Mouse (Mus musculus) layer of hippocampus, postnatal 25 days (tissue): ENCODE data around the gene Stat5b. TPM values are rescaled to one million over a fixed set of nuclear protein-coding genes. Genes with fewer than 3 reads are reported as not detected.

Experiments
- DNase-seq, 2 experiments: peaks; one replicate each; pipeline ENCODE4 v3.0.0; 2022; ENCODE audit warnings: mixed read lengths in 2 of 2, low spot score in 1 of 2; ENCODE audit errors: extremely low spot score in 1 of 2
- total RNA-seq, 2 experiments: library from RNA; stranded (reverse); gene quantifications; 2 replicates each; pipeline ENCODE4 v1.2.3; 2021

Stat5b gene
- total RNA-seq, 2 experiments from 2014 or later: 11.5 to 11.7 TPM

DNA sequence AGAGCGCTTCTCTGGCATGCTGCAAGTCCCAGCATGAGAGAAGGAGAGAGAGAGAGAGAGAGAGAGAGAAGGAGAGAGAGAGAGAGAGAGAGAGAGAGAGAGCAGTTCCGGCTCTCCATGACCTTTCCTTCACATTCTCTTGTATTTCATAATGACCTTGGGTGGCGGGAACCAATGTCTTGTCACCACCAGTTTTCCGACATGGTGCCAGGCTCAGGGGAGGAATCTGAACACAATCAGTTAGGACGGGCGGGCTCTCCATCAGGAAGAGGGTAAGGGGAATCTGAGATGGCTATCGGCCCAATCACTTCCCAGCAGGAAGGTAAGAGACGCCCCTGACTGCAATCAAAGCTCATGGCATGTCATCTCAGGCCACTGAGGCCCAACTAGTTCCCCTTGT, 70.3 kb downstream of the Stat5b start:
- DNase-seq: no peak

- DNase-seq: no peak
Measured at GRCm38 (mm10) chr11:100778069-100778468, 72.5 kb downstream of the Stat5b start.

GRCm38 (mm10) chr11:100775921-100776320, 74.6 kb downstream of the Stat5b start:
- DNase-seq: no peak

GRCm38 (mm10) chr11:100774261-100774660, 76.3 kb downstream of the Stat5b start:
- DNase-seq: no peak

- peak; percentile 32 to 65 for DNase-seq
Measured at GRCm38 (mm10) chr11:100770646-100771408, 79.7 kb downstream of the Stat5b start, which contains the start of gene Ghdc. Gene Ghdc (minus strand): TSS chr11:100770957.

GRCm38 (mm10) chr11:100769980-100770379, 80.5 kb downstream of the Stat5b start:
- no peak for DNase-seq

GRCm38 (mm10) chr11:100767871-100768270, 82.7 kb downstream of the Stat5b start:
- DNase-seq: no peak

DNA sequence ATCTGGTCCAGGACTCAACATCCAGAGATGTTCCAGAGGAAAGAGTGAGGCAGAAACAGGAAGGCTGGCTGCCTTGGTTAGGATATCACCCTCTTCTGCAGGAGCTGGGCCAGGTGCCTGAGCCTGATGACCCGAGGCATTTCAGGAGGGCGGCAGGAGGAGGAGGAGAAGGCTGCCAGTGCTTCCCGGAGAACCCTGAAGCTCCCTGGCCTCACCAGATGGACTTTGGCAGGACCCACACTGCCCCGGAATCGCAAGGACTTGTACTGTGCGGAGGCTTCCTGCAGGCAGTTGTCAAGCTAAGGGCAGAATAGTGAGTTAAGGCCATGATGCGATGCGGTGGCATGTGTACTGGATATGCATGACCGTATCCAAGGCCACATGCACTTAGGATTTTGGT, 83.8 kb downstream of the Stat5b start:
- DNase-seq: no peak

GRCm38 (mm10) chr11:100762831-100763230, 87.7 kb downstream of the Stat5b start, which contains the start of gene Hcrt:
Gene Hcrt (minus strand): TSS chr11:100762931.
- no peak for DNase-seq

DNA sequence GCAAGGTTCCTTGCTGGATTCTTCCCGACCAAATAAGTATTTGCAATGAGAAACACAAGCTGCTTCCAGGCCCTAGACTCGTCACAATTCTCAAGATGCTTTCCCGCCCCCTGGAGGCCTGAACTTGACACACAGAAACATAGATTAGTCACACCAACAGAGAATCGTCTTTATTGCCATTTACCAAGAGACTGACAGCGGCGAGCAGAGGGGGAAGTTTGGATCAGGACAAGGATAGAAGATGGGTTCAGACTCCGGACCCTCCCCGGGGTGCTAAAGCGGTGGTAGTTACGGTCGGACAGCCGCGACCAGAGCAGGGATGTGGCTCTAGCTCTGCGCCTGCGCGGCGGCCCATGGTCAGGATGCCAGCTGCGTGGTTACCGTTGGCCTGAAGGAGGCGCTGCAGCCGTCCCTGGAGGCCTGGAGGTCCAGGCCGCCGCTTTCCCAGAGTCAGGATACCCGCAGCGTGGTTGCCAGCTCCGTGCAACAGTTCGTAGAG, 88.9 kb downstream of the Stat5b start:
- peak; percentile 87 for DNase-seq

- peak; percentile 48 to 70 for DNase-seq
Measured at GRCm38 (mm10) chr11:100759611-100760233, 90.8 kb downstream of the Stat5b start, which contains the start of gene Kcnh4. Gene Kcnh4 (minus strand): TSS chr11:100759942.

GRCm38 (mm10) chr11:100758707-100759610, 91.6 kb downstream of the Stat5b start:
- peak in 1 of 2 experiments; percentile 28 for DNase-seq

GRCm38 (mm10) chr11:100757566-100757965, 93.0 kb downstream of the Stat5b start:
- no peak for DNase-seq

DNA sequence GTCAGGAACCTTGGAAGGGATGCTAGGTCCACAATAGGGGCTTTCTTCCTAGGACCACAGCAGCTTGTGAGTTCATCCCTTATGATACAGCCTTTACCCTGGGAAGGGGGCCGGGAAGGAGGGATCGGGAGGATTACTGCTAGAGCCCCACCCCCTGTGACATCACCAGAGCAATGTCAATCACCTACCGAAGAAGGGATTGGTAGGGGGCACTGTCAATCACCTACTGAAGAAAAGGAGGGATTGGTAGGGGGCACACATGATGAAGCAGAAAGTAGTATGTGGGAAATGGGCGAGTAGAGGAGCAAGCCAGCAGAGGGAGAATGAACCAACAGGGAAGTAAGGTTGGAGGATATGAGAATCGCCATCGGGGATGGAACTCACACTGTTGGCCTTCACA, 94.0 kb downstream of the Stat5b start:
- DNase-seq: no peak

- DNase-seq: no peak
Measured at GRCm38 (mm10) chr11:100754693-100755057, 95.8 kb downstream of the Stat5b start.

- DNase-seq: no peak
Measured at GRCm38 (mm10) chr11:100754021-100754692, 96.4 kb downstream of the Stat5b start.

DNA sequence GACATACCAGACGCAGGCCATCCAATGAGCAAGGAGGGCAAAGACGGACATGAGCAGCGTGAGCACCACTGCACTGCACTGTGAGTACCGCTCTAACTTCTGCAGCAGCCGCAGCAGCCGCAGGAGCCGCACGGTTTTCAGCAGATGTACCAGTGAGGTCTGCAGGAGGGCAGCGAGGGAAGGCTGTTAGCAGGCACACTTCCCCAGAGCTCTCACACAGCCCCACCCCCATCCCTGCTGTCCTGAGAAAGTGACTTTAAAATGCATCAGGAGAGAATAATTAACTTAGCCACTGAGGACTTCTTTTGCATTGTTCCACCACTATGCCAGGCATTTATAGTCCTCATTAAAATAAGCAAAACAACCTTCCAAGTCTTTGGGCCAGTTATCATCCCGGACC, 98.2 kb downstream of the Stat5b start:
- DNase-seq: no peak

- no peak for DNase-seq
Measured at GRCm38 (mm10) chr11:100750127-100750526, 100.4 kb downstream of the Stat5b start.

DNA sequence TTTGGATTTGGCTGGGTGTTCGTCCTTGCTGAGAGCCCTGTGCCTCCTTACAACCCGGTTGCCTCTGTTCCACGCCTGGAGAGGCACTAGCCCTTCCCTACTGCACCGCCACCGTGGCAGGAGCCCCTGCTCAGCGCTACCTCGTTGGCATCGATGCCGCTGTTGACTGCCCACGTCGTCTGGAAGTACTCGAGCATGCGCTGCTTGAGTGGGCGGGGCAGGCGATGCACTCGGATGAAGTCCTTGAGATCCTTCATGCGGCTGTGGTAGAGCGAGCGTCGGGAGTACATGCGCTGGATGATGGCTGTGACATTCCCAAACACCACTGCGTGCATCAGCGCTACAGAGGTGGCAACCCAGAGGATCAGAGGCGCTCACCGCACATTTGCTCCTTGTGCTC, 101.1 kb downstream of the Stat5b start:
- DNase-seq: no peak

DNA sequence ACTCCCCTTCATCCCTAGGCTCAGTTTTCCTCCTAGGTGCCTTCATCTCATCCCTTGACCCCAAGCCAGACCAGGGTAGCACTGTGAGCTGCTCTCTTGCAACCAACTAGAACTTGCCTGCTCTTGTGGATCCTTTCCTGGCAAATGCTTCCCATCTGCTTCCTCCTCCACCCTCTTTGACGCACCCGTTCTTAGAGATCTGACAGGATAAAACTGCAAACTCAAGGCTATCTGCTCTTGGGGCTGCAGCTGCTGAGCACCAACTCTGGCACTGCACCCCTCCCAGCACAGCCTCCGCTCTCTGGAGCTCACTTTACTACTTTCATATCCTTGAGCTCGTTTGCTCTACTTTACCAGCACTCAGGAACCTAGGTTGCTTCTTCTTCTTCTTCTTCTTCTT, 101.9 kb downstream of the Stat5b start:
- no peak for DNase-seq
